Comparison of ENCODE assay signal across 25 mouse cellular contexts in genomic region chr2:62271840-62272239, GRCm38 (mm10).
"Had no signal": no experiment of that assay in that cellular context is flagged by ENCODE, and none has a peak within 500 bp of the region (broad histone marks: within the 10 kb centered on the region; RNA-seq: fewer than 3 reads in every experiment).

No protein-coding gene starts in this region.

- H3K4me1 ChIP-seq: embryonic facial prominence, embryonic 10.5 days; embryonic facial prominence, embryonic 12.5 days; embryonic facial prominence, embryonic 13.5 days; embryonic facial prominence, embryonic 15.5 days; forebrain, embryonic 10.5 days; forebrain, embryonic 12.5 days; forebrain, embryonic 13.5 days; forebrain, embryonic 15.5 days had no signal

- H3K27me3 ChIP-seq: embryonic facial prominence, embryonic 12.5 days; embryonic facial prominence, embryonic 13.5 days; embryonic facial prominence, embryonic 15.5 days; forebrain, embryonic 12.5 days; forebrain, embryonic 13.5 days; forebrain, embryonic 15.5 days had no signal

- H3K4me3 ChIP-seq: embryonic facial prominence, embryonic 10.5 days; embryonic facial prominence, embryonic 12.5 days; embryonic facial prominence, embryonic 13.5 days; embryonic facial prominence, embryonic 15.5 days; erythroblast, embryonic 14.5 days; forebrain, embryonic 10.5 days; forebrain, embryonic 12.5 days; forebrain, embryonic 13.5 days; forebrain, embryonic 15.5 days; gastrocnemius, adult 2 months; heart, adult 2 months had no signal

- H3K27ac ChIP-seq: embryonic facial prominence, embryonic 10.5 days; embryonic facial prominence, embryonic 12.5 days; embryonic facial prominence, embryonic 13.5 days; embryonic facial prominence, embryonic 15.5 days; forebrain, embryonic 10.5 days; forebrain, embryonic 12.5 days; forebrain, embryonic 13.5 days; forebrain, embryonic 15.5 days; gastrocnemius, adult 2 months; heart, adult 2 months had no signal

- H3K9ac ChIP-seq: embryonic facial prominence, embryonic 12.5 days; embryonic facial prominence, embryonic 13.5 days; embryonic facial prominence, embryonic 15.5 days; forebrain, embryonic 12.5 days; forebrain, embryonic 13.5 days; forebrain, embryonic 15.5 days; forebrain, postnatal 0 days had no signal

- DNase-seq: cerebellum, adult 9-10 months; cerebellum, adult 9-11 months; cerebellum, postnatal 10 days; cerebellum, postnatal 14 days; cerebellum, postnatal 25 days; cerebellum, postnatal 36 days; embryo, embryonic 11 days; forebrain, postnatal 0 days; gastrocnemius, adult 2 months; gastrocnemius, postnatal 10 days; gastrocnemius, postnatal 14 days; gastrocnemius, postnatal 25 days; gastrocnemius, postnatal 36 days; heart, adult 11 months; heart, adult 18-20 months; heart, adult 2 months had no signal

- H3K36me3 ChIP-seq: embryonic facial prominence, embryonic 10.5 days; embryonic facial prominence, embryonic 12.5 days; embryonic facial prominence, embryonic 13.5 days; embryonic facial prominence, embryonic 15.5 days; forebrain, embryonic 10.5 days; forebrain, embryonic 12.5 days; forebrain, embryonic 15.5 days had no signal

- H3K9me3 ChIP-seq: embryonic facial prominence, embryonic 10.5 days; embryonic facial prominence, embryonic 12.5 days; embryonic facial prominence, embryonic 13.5 days; embryonic facial prominence, embryonic 15.5 days; forebrain, embryonic 10.5 days; forebrain, embryonic 12.5 days; forebrain, embryonic 13.5 days; forebrain, embryonic 15.5 days had no signal
